Mouse (Mus musculus) stomach, embryonic 15.5 days (tissue): ENCODE data around the gene Nsun7. TPM values are rescaled to one million over a fixed set of nuclear protein-coding genes. Genes with fewer than 3 reads are reported as not detected.
"Not testable (repeated sequence)": the region's sequence is repeated elsewhere in the genome, so short reads cannot be mapped to it uniquely, and the experiment has no call there.

ENCODE experiments used
- ATAC-seq: fragments of 200-750 bp; cut with Nextera tagmentation; 2 replicates; pipeline ENCODE4 v1.8.0; 2017; ENCODE audit warnings: low read depth, moderate number of reproducible peaks, moderate TSS enrichment; ENCODE audit not compliant: insufficient read depth, low FRiP score
- H3K27ac ChIP-seq: fragments of 300-500 bp; sonication (generic); 2 replicates; pipeline ENCODE4 v1.5.1; 2015; ENCODE audit warnings: mild to moderate bottlenecking, inconsistent platforms
- H3K27me3 ChIP-seq: fragments of 300-500 bp; sonication (generic); replicated peaks from 2 replicates; pipeline ENCODE4 v1.6.1; 2015; ENCODE audit warnings: inconsistent platforms
- H3K36me3 ChIP-seq: fragments of 300-500 bp; sonication (generic); 2 replicates; pipeline ENCODE4 v1.6.1; 2015; ENCODE audit warnings: inconsistent platforms
- H3K4me1 ChIP-seq: fragments of 300-500 bp; sonication (generic); 2 replicates; pipeline ENCODE4 v1.6.1; 2015; ENCODE audit warnings: inconsistent platforms
- H3K4me2 ChIP-seq: fragments of 300-500 bp; sonication (generic); 2 replicates; pipeline ENCODE4 v1.6.1; 2015; ENCODE audit warnings: mild to moderate bottlenecking, inconsistent platforms
- H3K4me3 ChIP-seq: fragments of 300-500 bp; sonication (generic); replicated peaks from 2 replicates; pipeline ENCODE4 v1.5.1; 2015; ENCODE audit warnings: inconsistent platforms
- H3K9ac ChIP-seq: fragments of 300-500 bp; sonication (generic); 2 replicates; pipeline ENCODE4 v1.6.1; 2015; ENCODE audit warnings: inconsistent platforms
- H3K9me3 ChIP-seq: fragments of 300-500 bp; sonication (generic); 2 replicates; pipeline ENCODE4 v1.6.1; 2016; ENCODE audit warnings: inconsistent platforms
- WGBS: fragments of 180-500 bp; shearing (Covaris S2); methylation state at CpG from one replicate; pipeline ENCODE4 v1.1.7; 2015; 5-methylcytosine and 5-hydroxymethylcytosine counted together
- polyA plus RNA-seq: library from polyadenylated mRNA; unstranded; fragments of >200 nt; fragmentation: Nextera tagmentation; extraction: Ambion mirVana; gene quantifications from 2 replicates; pipeline ENCODE4 v1.2.1, GENCODE M21; 2015

Gene Nsun7
- polyA plus RNA-seq, 1 experiment from 2014 or later, result 0.33 TPM

DNA sequence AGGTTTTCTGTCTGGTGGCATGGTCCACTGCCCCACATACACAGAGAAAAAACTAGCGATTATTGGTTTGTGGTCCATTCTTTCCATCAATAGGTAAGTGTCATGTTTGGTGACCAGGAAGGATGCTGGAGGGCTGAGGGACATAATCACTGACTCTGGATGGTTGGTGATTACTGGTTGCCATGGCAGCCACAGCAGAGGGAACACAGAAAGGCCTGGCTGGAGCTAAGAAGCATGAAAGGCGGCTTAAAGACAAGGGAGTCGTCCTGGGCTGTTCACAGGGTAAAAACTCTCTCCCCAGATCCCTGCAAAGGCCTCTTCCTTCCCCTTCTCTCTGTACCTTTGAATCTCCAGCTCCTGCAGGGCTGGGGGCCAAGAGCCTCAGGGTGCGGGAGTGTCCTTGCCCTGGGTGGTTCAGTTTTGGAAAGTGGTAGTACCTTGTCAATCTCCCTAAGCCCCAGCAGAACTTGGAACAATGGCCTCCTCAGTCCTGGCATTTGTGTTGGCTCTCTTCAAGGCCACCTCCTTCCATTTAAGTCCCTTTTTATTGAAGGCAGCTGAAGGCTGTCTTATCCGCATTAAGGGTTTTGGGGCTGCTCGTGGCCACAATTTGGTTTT is 15.5 kb upstream of the Nsun7 start:
- Histone ChIP-seq H3K27me3 (no peaks in the 10 kb centered on the region), H3K36me3 (no peaks in the 10 kb centered on the region), H3K27ac (no peak overlapping the region), H3K9me3 (no peaks in the 10 kb centered on the region), H3K4me3 (no peak overlapping the region), H3K4me2 (no peak overlapping the region), H3K9ac (no peak overlapping the region), H3K4me1 (no peaks in the 10 kb centered on the region)
- ATAC-seq, result no peak
- WGBS, result 72% methylated on average over 6 of the region's 6 CpGs

GRCm38 (mm10) chr5:66245958-66246497 is 13.7 kb upstream of the Nsun7 start:
- Histone ChIP-seq H3K4me3 (no peak overlapping the region), H3K27ac (no peak overlapping the region), H3K9me3 (no peaks in the 10 kb centered on the region), H3K4me1 (no peaks in the 10 kb centered on the region), H3K9ac (no peak overlapping the region), H3K36me3 (no peaks in the 10 kb centered on the region), H3K4me2 (no peak overlapping the region), H3K27me3 (no peaks in the 10 kb centered on the region)
- WGBS, result 49% methylated on average over 9 of the region's 10 CpGs
- no peak for ATAC-seq

DNA sequence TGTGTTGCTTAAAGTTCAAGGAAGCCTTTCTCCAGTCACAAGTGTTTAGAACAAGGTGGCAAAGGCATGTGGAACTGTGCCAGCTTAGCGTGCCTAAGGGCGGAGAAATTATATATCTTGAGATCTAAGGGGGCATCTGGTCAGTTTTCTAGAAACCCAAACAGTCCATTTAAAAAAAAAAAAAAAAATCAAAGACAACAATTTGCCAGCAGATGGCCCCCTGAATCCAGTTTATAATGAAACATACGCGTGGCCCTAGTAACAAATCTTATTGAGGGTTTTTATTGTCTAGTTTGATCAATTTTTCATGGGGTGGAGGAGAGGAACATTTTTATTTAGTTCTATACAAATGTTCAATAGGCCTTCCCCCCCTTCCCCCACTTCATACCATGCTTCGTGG is 6.5 kb upstream of the Nsun7 start:
- no peaks in the 10 kb centered on the region for H3K4me1 ChIP-seq
- WGBS, result 57% methylated on average over 5 of the region's 5 CpGs

DNA sequence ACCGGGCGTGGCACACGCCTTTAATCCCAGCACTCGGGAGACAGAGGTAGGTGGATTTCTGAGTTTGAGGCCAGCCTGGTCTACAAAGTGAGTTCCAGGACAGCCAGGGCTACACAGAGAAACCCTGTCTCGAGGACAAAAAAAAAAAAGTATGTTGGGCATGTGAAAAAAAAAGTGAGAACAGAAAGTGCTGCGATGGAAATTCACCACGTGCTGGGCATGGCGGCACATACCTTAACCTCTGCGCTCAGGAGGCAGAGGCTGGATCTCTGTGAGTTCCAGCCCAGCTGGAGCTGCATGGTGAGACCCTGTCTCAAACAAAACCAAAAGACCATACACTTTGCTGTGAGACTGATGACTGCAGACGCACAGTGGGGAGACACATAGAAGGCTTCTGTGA is 4.7 kb upstream of the Nsun7 start:
- no peaks in the 10 kb centered on the region for H3K27me3 ChIP-seq
- no peaks in the 10 kb centered on the region for H3K36me3 ChIP-seq
- no peaks in the 10 kb centered on the region for H3K9me3 ChIP-seq
- no peak for ATAC-seq
- 0 out of 2 replicates have a peak, but pooled peaks cover 3% of the 10 kb centered on the region for H3K4me1 ChIP-seq
- no peak overlapping the region for H3K27ac ChIP-seq
- 84% methylated on average over 10 of the region's 10 CpGs for WGBS
- no peak overlapping the region for H3K4me2 ChIP-seq
- H3K9ac ChIP-seq, result no peak overlapping the region
- H3K4me3 ChIP-seq, result no peak overlapping the region

More for the DNA sequence above, 6.5 kb upstream of the Nsun7 start:
- Histone ChIP-seq H3K9me3 (no peaks in the 10 kb centered on the region), H3K4me3 (no peak overlapping the region), H3K27ac (no peak overlapping the region), H3K36me3 (no peaks in the 10 kb centered on the region), H3K9ac (no peak overlapping the region), H3K27me3 (no peaks in the 10 kb centered on the region), H3K4me2 (no peak overlapping the region)
- no peak for ATAC-seq

DNA sequence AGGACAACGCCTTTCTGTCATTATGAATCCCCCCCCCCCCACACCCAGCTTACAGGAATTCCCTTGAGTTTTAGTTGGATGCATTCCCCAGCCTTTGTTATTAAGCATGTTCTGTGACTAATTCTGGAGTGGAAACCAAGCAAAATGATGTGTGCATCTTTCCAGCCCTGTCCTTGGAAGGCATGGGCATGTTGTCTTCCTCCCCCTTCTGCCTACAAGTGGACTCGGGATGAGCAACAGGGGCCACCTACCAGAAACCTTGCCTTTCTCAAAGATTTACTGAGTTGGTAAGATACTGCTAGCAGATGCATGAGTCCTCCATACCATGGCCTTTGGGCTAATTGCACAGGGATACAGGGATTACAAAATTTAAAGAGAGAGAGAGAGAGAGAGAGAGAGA is 697 bp upstream of the Nsun7 start:
- Histone ChIP-seq H3K4me3 (no peak overlapping the region), H3K9ac (no peak overlapping the region), H3K9me3 (no peaks in the 10 kb centered on the region), H3K27ac (no peak overlapping the region), H3K36me3 (no peaks in the 10 kb centered on the region), H3K4me1 (0 out of 2 replicates have a peak, but pooled peaks cover 4% of the 10 kb centered on the region), H3K27me3 (no peaks in the 10 kb centered on the region), H3K4me2 (no peak overlapping the region)
- WGBS, result 58% methylated on average over 2 of the region's 2 CpGs
- ATAC-seq, result no peak

GRCm38 (mm10) chr5:66259431-66259755 is 304 bp upstream of the Nsun7 start:
- Histone ChIP-seq H3K4me2 (peak overlapping the region; percentile 94), H3K9ac (peak overlapping the region; percentile 41; the same call in 1 of the 2 replicates), H3K4me3 (peak overlapping the region; percentile 57)
- H3K27me3 ChIP-seq, H3K36me3 ChIP-seq, ATAC-seq, H3K27ac ChIP-seq, H3K9me3 ChIP-seq, H3K4me1 ChIP-seq: not testable (repeated sequence)
- WGBS, result 5% methylated on average over 5 of the region's 5 CpGs

- H3K9ac ChIP-seq, result no peak overlapping the region
- H3K4me1 ChIP-seq, result 0 out of 2 replicates have a peak, but pooled peaks cover 4% of the 10 kb centered on the region
- H3K9me3 ChIP-seq, result no peaks in the 10 kb centered on the region
- H3K4me3 ChIP-seq, result no peak overlapping the region
- no peaks in the 10 kb centered on the region for H3K36me3 ChIP-seq
- H3K27ac ChIP-seq, result no peak overlapping the region
- H3K27me3 ChIP-seq, result no peaks in the 10 kb centered on the region
- H3K4me2 ChIP-seq, result no peak overlapping the region
- 77% methylated on average over 2 of the region's 2 CpGs for WGBS
- no peak for ATAC-seq
These were observed 2.8 kb downstream of the Nsun7 start for GRCm38 (mm10) chr5:66262475-66262874.

- Histone ChIP-seq H3K36me3 (no peaks in the 10 kb centered on the region), H3K9me3 (no peaks in the 10 kb centered on the region), H3K4me1 (0 out of 2 replicates have a peak, but pooled peaks cover 4% of the 10 kb centered on the region), H3K4me2 (no peak overlapping the region), H3K9ac (no peak overlapping the region), H3K4me3 (no peak overlapping the region), H3K27ac (no peak overlapping the region), H3K27me3 (no peaks in the 10 kb centered on the region)
- WGBS, result 31% methylated on average over 4 of the region's 4 CpGs
- no peak for ATAC-seq
These were observed 3.7 kb downstream of the Nsun7 start for GRCm38 (mm10) chr5:66263398-66263797.

DNA sequence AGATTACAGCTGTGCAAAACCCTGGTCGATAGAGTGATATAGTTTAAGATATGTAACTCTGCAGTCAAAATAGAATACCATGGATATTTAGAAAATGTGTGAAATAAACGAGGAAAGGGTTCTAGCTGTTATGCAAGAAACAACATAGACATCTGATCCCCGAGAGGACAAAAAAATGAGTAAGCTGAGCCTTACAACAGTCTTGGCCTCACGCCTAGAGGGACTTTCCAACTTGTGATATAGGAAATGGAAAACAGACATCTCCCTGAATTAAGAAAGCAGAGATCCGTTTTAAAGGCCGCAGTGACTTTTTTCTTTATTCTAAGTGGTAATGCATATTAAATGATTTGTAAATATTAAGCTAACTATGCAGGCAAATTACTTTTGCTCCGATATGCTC is 9.9 kb downstream of the Nsun7 start:
- Histone ChIP-seq H3K9me3 (no peaks in the 10 kb centered on the region), H3K27ac (no peak overlapping the region), H3K4me1 (no peaks in the 10 kb centered on the region), H3K36me3 (no peaks in the 10 kb centered on the region), H3K9ac (no peak overlapping the region), H3K27me3 (no peaks in the 10 kb centered on the region), H3K4me2 (no peak overlapping the region), H3K4me3 (no peak overlapping the region)
- ATAC-seq, result no peak
- 68% methylated on average over 7 of the region's 7 CpGs for WGBS

GRCm38 (mm10) chr5:66271141-66271540 is 11.4 kb downstream of the Nsun7 start:
- H3K27me3 ChIP-seq, result no peaks in the 10 kb centered on the region
- WGBS, result 79% methylated on average over 2 of the region's 2 CpGs
- no peak for ATAC-seq
- no peak overlapping the region for H3K27ac ChIP-seq
- no peaks in the 10 kb centered on the region for H3K36me3 ChIP-seq
- H3K9me3 ChIP-seq, result no peaks in the 10 kb centered on the region
- H3K9ac ChIP-seq, result no peak overlapping the region
- H3K4me3 ChIP-seq, result no peak overlapping the region
- no peak overlapping the region for H3K4me2 ChIP-seq
- no peaks in the 10 kb centered on the region for H3K4me1 ChIP-seq

DNA sequence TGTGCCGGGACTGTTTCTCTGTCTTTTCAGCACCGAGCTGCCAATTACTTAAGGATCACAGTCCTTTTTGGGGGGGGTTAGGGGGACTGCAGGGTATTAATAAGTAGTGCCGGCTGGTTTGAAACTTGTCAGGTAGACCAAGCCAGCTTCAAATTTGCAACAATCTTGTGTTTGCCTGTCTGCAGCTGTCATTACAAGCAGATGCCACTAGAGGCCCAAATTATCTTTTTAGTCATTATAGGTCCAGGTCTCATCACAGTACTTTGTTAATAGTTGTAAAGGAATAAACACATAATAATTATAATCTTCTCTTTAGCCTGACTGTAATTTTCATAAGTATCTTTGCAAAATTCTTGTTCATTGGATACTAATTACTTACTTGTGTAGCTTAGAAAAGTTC is 14.7 kb downstream of the Nsun7 start:
- no peak overlapping the region for H3K4me3 ChIP-seq
- H3K27ac ChIP-seq, result no peak overlapping the region
- no peaks in the 10 kb centered on the region for H3K27me3 ChIP-seq
- H3K4me2 ChIP-seq, result no peak overlapping the region
- H3K4me1 ChIP-seq, result no peaks in the 10 kb centered on the region
- H3K36me3 ChIP-seq, result no peaks in the 10 kb centered on the region
- no peaks in the 10 kb centered on the region for H3K9me3 ChIP-seq
- ATAC-seq, result no peak
- H3K9ac ChIP-seq, result no peak overlapping the region
- WGBS, result 57% methylated on average over 3 of the region's 3 CpGs

GRCm38 (mm10) chr5:66279650-66280049 is 20.0 kb downstream of the Nsun7 start:
- Histone ChIP-seq H3K36me3 (no peaks in the 10 kb centered on the region), H3K4me2 (no peak overlapping the region), H3K4me1 (no peaks in the 10 kb centered on the region), H3K27me3 (no peaks in the 10 kb centered on the region), H3K9ac (no peak overlapping the region), H3K4me3 (no peak overlapping the region), H3K9me3 (no peaks in the 10 kb centered on the region), H3K27ac (no peak overlapping the region)
- 71% methylated on average over 2 of the region's 2 CpGs for WGBS
- no peak for ATAC-seq

GRCm38 (mm10) chr5:66280742-66281141 is 21.0 kb downstream of the Nsun7 start:
- H3K4me1 ChIP-seq, result no peaks in the 10 kb centered on the region
- H3K27ac ChIP-seq, result no peak overlapping the region

More at GRCm38 (mm10) chr5:66280742-66281141, 21.0 kb downstream of the Nsun7 start:
- no peak for ATAC-seq
- Histone ChIP-seq H3K36me3 (no peaks in the 10 kb centered on the region), H3K4me3 (no peak overlapping the region), H3K9ac (no peak overlapping the region), H3K4me2 (no peak overlapping the region), H3K27me3 (no peaks in the 10 kb centered on the region), H3K9me3 (no peaks in the 10 kb centered on the region)
- 78% methylated on average over 6 of the region's 6 CpGs for WGBS
